Mouse (Mus musculus): ENCODE measurements around the gene Abcb6. TPM values are rescaled to one million over a fixed set of nuclear protein-coding genes. Genes with fewer than 3 reads are reported as not detected.

The Abcb6 gene
- polyA plus RNA-seq, 1 experiment from 2014 or later = 27.7 TPM

- no peak for ATAC-seq (ENCODE audit: insufficient read depth, low FRiP score)
- 31% methylated on average over 5 of the region's 5 CpGs for WGBS
- Histone ChIP-seq H3K36me3 (ENCODE audit: control insufficient read depth, insufficient read depth, low read length) (no peaks in the 10 kb centered on the region), H3K4me2 (ENCODE audit: low read depth, low read length) (peak overlapping the region; percentile 57), H3K4me3 (replicated peaks; ENCODE audit: low read length) (peak overlapping the region; percentile 56), H3K4me1 (ENCODE audit: control insufficient read depth, insufficient read depth, low read length) (peaks cover 12% of the 10 kb centered on the region), H3K27me3 (ENCODE audit: control insufficient read depth, insufficient read depth, low read length) (no peaks in the 10 kb centered on the region), H3K9ac (ENCODE audit: low read length) (peak overlapping the region; percentile 71), H3K9me3 (replicated peaks; ENCODE audit: control insufficient read depth, low read length) (no peaks in the 10 kb centered on the region), H3K27ac (ENCODE audit: low read length) (peak overlapping the region; percentile 99)
These were observed 54.8 kb downstream of the Abcb6 start for GRCm38 (mm10) chr1:75125418-75125817.

- Histone ChIP-seq H3K4me2 (ENCODE audit: low read depth, low read length) (peak within 1 kb of the TSS; percentile 57), H3K36me3 (ENCODE audit: control insufficient read depth, insufficient read depth, low read length) (no peaks in the 10 kb centered on the region), H3K4me3 (replicated peaks; ENCODE audit: low read length) (peak within 1 kb of the TSS; percentile 56), H3K4me1 (ENCODE audit: control insufficient read depth, insufficient read depth, low read length) (peaks cover 12% of the 10 kb centered on the region), H3K9ac (ENCODE audit: low read length) (peak within 1 kb of the TSS; percentile 71), H3K9me3 (replicated peaks; ENCODE audit: control insufficient read depth, low read length) (no peaks in the 10 kb centered on the region), H3K27ac (ENCODE audit: low read length) (peak within 1 kb of the TSS; percentile 99), H3K27me3 (ENCODE audit: control insufficient read depth, insufficient read depth, low read length) (no peaks in the 10 kb centered on the region)
- WGBS = 2% methylated on average over 56 of the region's 56 CpGs
- ATAC-seq (ENCODE audit: insufficient read depth, low FRiP score) = peak; percentile 98
These were observed 55.6 kb downstream of the Abcb6 start, which contains the start of gene Nhej1 for GRCm38 (mm10) chr1:75124346-75125321. Nhej1 (minus strand) TSS chr1:75125200.

GRCm38 (mm10) chr1:75122211-75122610 is 58.0 kb downstream of the Abcb6 start:
- H3K4me3 ChIP-seq (replicated peaks; ENCODE audit: low read length) = no peak overlapping the region
- H3K9ac ChIP-seq (ENCODE audit: low read length) = no peak overlapping the region
- peaks cover 12% of the 10 kb centered on the region for H3K4me1 ChIP-seq (ENCODE audit: control insufficient read depth, insufficient read depth, low read length)
- whole genome bisulfite sequencing = 79% methylated on average over 3 of the region's 3 CpGs
- no peaks in the 10 kb centered on the region for H3K9me3 ChIP-seq (replicated peaks; ENCODE audit: control insufficient read depth, low read length)
- no peak overlapping the region for H3K27ac ChIP-seq (ENCODE audit: low read length)
- no peaks in the 10 kb centered on the region for H3K36me3 ChIP-seq (ENCODE audit: control insufficient read depth, insufficient read depth, low read length)
- no peak for ATAC-seq (ENCODE audit: insufficient read depth, low FRiP score)
- H3K27me3 ChIP-seq (ENCODE audit: control insufficient read depth, insufficient read depth, low read length) = no peaks in the 10 kb centered on the region
- no peak overlapping the region for H3K4me2 ChIP-seq (ENCODE audit: low read depth, low read length)

Small RNAs within 50 kb of the gene (microRNA-seq; reads per million reads assigned to microRNA genes)
- gene Gm27943 = not detected

Other genes with a start within 250 kb of the Abcb6 start
- gene Cfap65, start 244.8 kb downstream of the Abcb6 start, polyA plus RNA-seq (2015; fragmentation: Nextera tagmentation; extraction: Ambion mirVana) = 0.05 and 0.07 TPM in 2 replicates
- gene Ihh, start 228.7 kb downstream of the Abcb6 start, polyA plus RNA-seq (2015; fragmentation: Nextera tagmentation; extraction: Ambion mirVana) = 19.0 and 22.0 TPM in 2 replicates
- gene Nhej1, start 55.2 kb downstream of the Abcb6 start, polyA plus RNA-seq (2015; fragmentation: Nextera tagmentation; extraction: Ambion mirVana) = 7.6 TPM in 2 replicates
- gene Slc23a3, start 46.5 kb downstream of the Abcb6 start, polyA plus RNA-seq (2015; fragmentation: Nextera tagmentation; extraction: Ambion mirVana) = 0.85 and 1.3 TPM in 2 replicates
- 41.4 and 43.4 TPM in 2 replicates for gene Cnppd1, start 37.7 kb downstream of the Abcb6 start, polyA plus RNA-seq (2015; fragmentation: Nextera tagmentation; extraction: Ambion mirVana)
- gene Retreg2, start 37.6 kb downstream of the Abcb6 start, polyA plus RNA-seq (2015; fragmentation: Nextera tagmentation; extraction: Ambion mirVana) = 35.4 and 36.5 TPM in 2 replicates
- 43.3 and 45.3 TPM in 2 replicates for gene Zfand2b, start 11.7 kb downstream of the Abcb6 start, polyA plus RNA-seq (2015; fragmentation: Nextera tagmentation; extraction: Ambion mirVana)
- gene Ankzf1, start 11.8 kb upstream of the Abcb6 start, polyA plus RNA-seq (2015; fragmentation: Nextera tagmentation; extraction: Ambion mirVana) = 26.3 and 26.5 TPM in 2 replicates
- 28.4 TPM in 2 replicates for gene Atg9a, start 11.8 kb upstream of the Abcb6 start, polyA plus RNA-seq (2015; fragmentation: Nextera tagmentation; extraction: Ambion mirVana)
- gene Glb1l, start 30.4 kb upstream of the Abcb6 start, polyA plus RNA-seq (2015; fragmentation: Nextera tagmentation; extraction: Ambion mirVana) = 18.2 and 20.1 TPM in 2 replicates
- gene Stk16, start 30.4 kb upstream of the Abcb6 start, polyA plus RNA-seq (2015; fragmentation: Nextera tagmentation; extraction: Ambion mirVana) = 109 and 115 TPM in 2 replicates
- gene Tuba4a, start 39.5 kb upstream of the Abcb6 start, polyA plus RNA-seq (2015; fragmentation: Nextera tagmentation; extraction: Ambion mirVana) = 184 and 218 TPM in 2 replicates
- not detected in 2 replicates for gene A630095N17Rik, start 51.7 kb upstream of the Abcb6 start, polyA plus RNA-seq (2015; fragmentation: Nextera tagmentation; extraction: Ambion mirVana)
- gene Dnajb2, start 56.0 kb upstream of the Abcb6 start, polyA plus RNA-seq (2015; fragmentation: Nextera tagmentation; extraction: Ambion mirVana) = 31.3 and 32.3 TPM in 2 replicates
- gene Ptprn, start 84.1 kb upstream of the Abcb6 start, polyA plus RNA-seq (2015; fragmentation: Nextera tagmentation; extraction: Ambion mirVana) = 2.0 and 2.6 TPM in 2 replicates
- 6.0 and 6.6 TPM in 2 replicates for gene Resp18, start 98.0 kb upstream of the Abcb6 start, polyA plus RNA-seq (2015; fragmentation: Nextera tagmentation; extraction: Ambion mirVana)
- 125 and 139 TPM in 2 replicates for gene Dnpep, start 137.6 kb upstream of the Abcb6 start, polyA plus RNA-seq (2015; fragmentation: Nextera tagmentation; extraction: Ambion mirVana)
- gene Des, start 179.9 kb upstream of the Abcb6 start, polyA plus RNA-seq (2015; fragmentation: Nextera tagmentation; extraction: Ambion mirVana) = 166 and 194 TPM in 2 replicates
- 41.1 and 41.2 TPM in 2 replicates for gene Speg, start 194.9 kb upstream of the Abcb6 start, polyA plus RNA-seq (2015; fragmentation: Nextera tagmentation; extraction: Ambion mirVana)